Comparison of ENCODE assay signal across 15 mouse cellular contexts in genomic region chr14:23096405-23096804, GRCm38 (mm10).
DNase-seq lines count a peak whose midpoint lies in the region; ATAC-seq and TF ChIP-seq lines count a peak whose summit lies in the region.
"Had no signal": no experiment of that assay in that cellular context is flagged by ENCODE, and none has a peak within 500 bp of the region (broad histone marks: within the 10 kb centered on the region; RNA-seq: fewer than 3 reads in every experiment).

No protein-coding gene starts in this region.

- no peak for TF ChIP-seq POLR2A in cerebellum, adult 2 months (IDR thresholded peaks at IDR 0.05; ENCODE audit: borderline replicate concordance, insufficient read depth, low read length)

- 0 out of 2 replicates have a peak, but pooled peaks cover 2% of the 10 kb centered on the region for H3K27me3 ChIP-seq in forebrain, embryonic 12.5 days
- no peaks in the 10 kb centered on the region for H3K27me3 ChIP-seq in hindbrain, embryonic 15.5 days
- no peaks in the 10 kb centered on the region for H3K27me3 ChIP-seq in midbrain, postnatal 0 days (ENCODE audit: insufficient read depth, low read length)
- H3K27me3 ChIP-seq in cerebellum, adult 2 months (ENCODE audit: control insufficient read depth, insufficient read depth, low read length) = no peaks in the 10 kb centered on the region
- no peaks in the 10 kb centered on the region for H3K27me3 ChIP-seq in heart, embryonic 12.5 days (replicated peaks)
- H3K27me3 ChIP-seq: heart, embryonic 15.5 days; limb, embryonic 13.5 days; stomach, embryonic 15.5 days had no signal

- peak overlapping the region; percentile 72 for H3K27ac ChIP-seq in forebrain, embryonic 12.5 days
- H3K27ac ChIP-seq in hindbrain, embryonic 15.5 days (replicated peaks) = peak overlapping the region; percentile 46
- 0 out of 2 replicates have a peak overlapping the region, but pooled peaks have one; percentile 12 for H3K27ac ChIP-seq in midbrain, postnatal 0 days (ENCODE audit: low read depth, low read length)
- no peak overlapping the region for H3K27ac ChIP-seq in cerebellum, adult 2 months (ENCODE audit: insufficient read depth, low read length)
- H3K27ac ChIP-seq in heart, embryonic 12.5 days (ENCODE audit: poor library complexity, severe bottlenecking) = no peak overlapping the region
- H3K27ac ChIP-seq: heart, embryonic 15.5 days; limb, embryonic 13.5 days; stomach, embryonic 15.5 days had no signal

- H3K4me2 ChIP-seq in forebrain, embryonic 12.5 days = 0 out of 2 replicates have a peak overlapping the region, but pooled peaks have one; percentile 0
- H3K4me2 ChIP-seq in hindbrain, embryonic 15.5 days = no peak overlapping the region
- H3K4me2 ChIP-seq in midbrain, postnatal 0 days (ENCODE audit: low read depth, low read length, poor library complexity, severe bottlenecking) = no peak overlapping the region
- H3K4me2 ChIP-seq in heart, embryonic 12.5 days = no peak overlapping the region
- H3K4me2 ChIP-seq: heart, embryonic 15.5 days; limb, embryonic 13.5 days; stomach, embryonic 15.5 days had no signal

- no peak for ATAC-seq in forebrain, embryonic 12.5 days (ENCODE audit: low FRiP score)
- peak; percentile 61; the same call in 1 of the 2 replicates for ATAC-seq in hindbrain, embryonic 15.5 days (ENCODE audit: low FRiP score, low read depth)
- ATAC-seq in midbrain, postnatal 0 days (ENCODE audit: low FRiP score) = no peak
- no peak for ATAC-seq in heart, embryonic 12.5 days (ENCODE audit: insufficient number of reproducible peaks, low FRiP score)
- ATAC-seq: activated CD4-positive, CD25-positive, alpha-beta regulatory T cell, adult 4 months had no signal

- peaks cover 29% of the 10 kb centered on the region for H3K4me1 ChIP-seq in forebrain, embryonic 12.5 days
- H3K4me1 ChIP-seq in hindbrain, embryonic 15.5 days (replicated peaks) = peaks cover 21% of the 10 kb centered on the region
- H3K4me1 ChIP-seq in midbrain, postnatal 0 days (ENCODE audit: insufficient read depth, low read length) = peaks cover 12% of the 10 kb centered on the region; the same call in 1 of the 2 replicates
- H3K4me1 ChIP-seq in cerebellum, adult 2 months (ENCODE audit: control insufficient read depth, insufficient read depth, low read length) = no peaks in the 10 kb centered on the region; the same call in 1 of the 2 replicates
- peaks cover 6% of the 10 kb centered on the region; the same call in 1 of the 2 replicates for H3K4me1 ChIP-seq in heart, embryonic 12.5 days (replicated peaks)
- H3K4me1 ChIP-seq: heart, embryonic 15.5 days; stomach, embryonic 15.5 days had no signal

- 42% methylated on average over 4 of the region's 4 CpGs for WGBS in forebrain, embryonic 12.5 days
- WGBS in hindbrain, embryonic 15.5 days = 59% methylated on average over 4 of the region's 4 CpGs
- WGBS in midbrain, postnatal 0 days = 75% methylated on average over 4 of the region's 4 CpGs
- 90% methylated on average over 4 of the region's 4 CpGs for WGBS in cerebellum, adult 2 months
- 67% methylated on average over 4 of the region's 4 CpGs for WGBS in heart, embryonic 12.5 days

- H3K4me3 ChIP-seq in forebrain, embryonic 12.5 days (replicated peaks) = no peak overlapping the region
- no peak overlapping the region for H3K4me3 ChIP-seq in hindbrain, embryonic 15.5 days
- H3K4me3 ChIP-seq in midbrain, postnatal 0 days (ENCODE audit: low read depth, low read length) = no peak overlapping the region
- no peak overlapping the region for H3K4me3 ChIP-seq in cerebellum, adult 2 months (replicated peaks; ENCODE audit: insufficient read depth, low read depth, low read length)
- no peak overlapping the region for H3K4me3 ChIP-seq in heart, embryonic 12.5 days
- H3K4me3 ChIP-seq: heart, embryonic 15.5 days; limb, embryonic 13.5 days; stomach, embryonic 15.5 days had no signal

- H3K9me3 ChIP-seq in forebrain, embryonic 12.5 days = no peaks in the 10 kb centered on the region
- H3K9me3 ChIP-seq in hindbrain, embryonic 15.5 days = no peaks in the 10 kb centered on the region
- no peaks in the 10 kb centered on the region for H3K9me3 ChIP-seq in midbrain, postnatal 0 days (ENCODE audit: low read length)
- no peaks in the 10 kb centered on the region for H3K9me3 ChIP-seq in heart, embryonic 12.5 days (replicated peaks)
- H3K9me3 ChIP-seq: heart, embryonic 15.5 days; limb, embryonic 13.5 days; stomach, embryonic 15.5 days had no signal

- TF ChIP-seq CTCF in midbrain, postnatal 0 days (IDR thresholded peaks at IDR 0.05) = no peak
- TF ChIP-seq CTCF in cerebellum, adult 2 months (IDR thresholded peaks at IDR 0.05; ENCODE audit: borderline replicate concordance, insufficient read depth, low read depth, low read length) = no peak

- no peak overlapping the region for H3K9ac ChIP-seq in forebrain, embryonic 12.5 days
- no peak overlapping the region for H3K9ac ChIP-seq in hindbrain, embryonic 15.5 days
- H3K9ac ChIP-seq in midbrain, postnatal 0 days (replicated peaks; ENCODE audit: low read length, poor library complexity, severe bottlenecking) = no peak overlapping the region
- no peak overlapping the region for H3K9ac ChIP-seq in heart, embryonic 12.5 days
- H3K9ac ChIP-seq: heart, embryonic 15.5 days; limb, embryonic 13.5 days; stomach, embryonic 15.5 days had no signal

- no peaks in the 10 kb centered on the region for H3K36me3 ChIP-seq in forebrain, embryonic 12.5 days (replicated peaks)
- H3K36me3 ChIP-seq in hindbrain, embryonic 15.5 days = no peaks in the 10 kb centered on the region
- no peaks in the 10 kb centered on the region for H3K36me3 ChIP-seq in midbrain, postnatal 0 days (ENCODE audit: insufficient read depth, low read length)
- H3K36me3 ChIP-seq in heart, embryonic 12.5 days = no peaks in the 10 kb centered on the region
- H3K36me3 ChIP-seq: heart, embryonic 15.5 days; limb, embryonic 13.5 days; stomach, embryonic 15.5 days had no signal

- peak; percentile 8 for DNase-seq in embryo, embryonic 10 days (ENCODE audit: low spot score)
- DNase-seq in embryo, embryonic 10.5 days (ENCODE audit: low spot score) = no peak
- peak; percentile 46 for DNase-seq in midbrain, postnatal 0 days (ENCODE audit: low spot score)
- DNase-seq in cerebellum, adult 2 months = no peak
- DNase-seq in kidney, postnatal 36 days = no peak
- DNase-seq: gastrocnemius, postnatal 36 days; kidney, adult 9 months; thymus, postnatal 14 days had no signal

Comparison
In these comparisons a context has a peak if more than half of its experiments do, and no peak if none do; other contexts are left out.
1. DNase-seq: peak in embryo, embryonic 10 days (single experiment) and midbrain, postnatal 0 days (single experiment); none in embryo, embryonic 10.5 days (single experiment), cerebellum, adult 2 months (0 of 2) and kidney, postnatal 36 days (0 of 2).
2. H3K27ac ChIP-seq: peak in forebrain, embryonic 12.5 days (single experiment), hindbrain, embryonic 15.5 days (single experiment) and midbrain, postnatal 0 days (single experiment); none in cerebellum, adult 2 months (single experiment) and heart, embryonic 12.5 days (single experiment).